Mouse (Mus musculus) ovary, postnatal 10 days (tissue): ENCODE results near the gene Gm21788.
"Not testable (repeated sequence)": the region's sequence is repeated elsewhere in the genome, so short reads cannot be mapped to it uniquely, and the experiment has no call there.

Source experiments
- DNase-seq: peaks from one replicate; pipeline ENCODE4 v3.0.0; 2022; ENCODE audit warnings: low spot score

The Gm21788 gene

DNA sequence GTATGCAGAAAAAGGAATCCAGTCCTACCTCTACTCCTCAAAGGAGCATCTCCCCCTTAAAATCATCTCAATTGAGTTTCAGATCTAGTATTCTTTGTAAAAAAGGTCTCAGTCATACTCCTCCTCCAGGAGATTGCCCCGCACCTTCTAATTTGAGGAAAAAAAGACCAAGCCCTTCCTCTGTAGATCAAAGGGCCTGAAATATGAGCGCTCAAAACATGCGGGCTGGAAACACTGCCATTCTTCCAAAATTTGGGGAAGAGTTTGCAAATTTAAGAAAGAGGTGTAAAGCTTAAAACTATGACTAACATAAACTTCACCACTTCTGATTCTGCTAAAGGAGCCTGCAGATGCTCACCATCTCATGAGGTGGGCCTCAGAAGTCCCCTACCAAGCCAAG is at the start of gene Gm21788:
Gene Gm21788, plus strand, starts transcription at position 301 of the 400 bp plus-strand sequence.
- DNase-seq: not testable (repeated sequence)
